Mouse (Mus musculus): Measurements from ENCODE around the gene Guca2a. TPM values are rescaled to one million over a fixed set of nuclear protein-coding genes. Genes with fewer than 3 reads are reported as not detected.

Gene Guca2a
- polyA plus RNA-seq, 1 experiment from 2014 or later: not detected

- H3K9me3 ChIP-seq (replicated peaks): peaks cover 13% of the 10 kb centered on the region; the same call in 1 of the 2 replicates
- ATAC-seq (ENCODE audit: low FRiP score): no peak
- H3K4me2 ChIP-seq (replicated peaks): no peak overlapping the region
- no peaks in the 10 kb centered on the region for H3K36me3 ChIP-seq
- H3K9ac ChIP-seq: no peak overlapping the region
- H3K4me1 ChIP-seq: no peaks in the 10 kb centered on the region
- H3K4me3 ChIP-seq: no peak overlapping the region
- 86% methylated on average over 1 of the region's 1 CpGs for WGBS
- no peak overlapping the region for H3K27ac ChIP-seq
- H3K27me3 ChIP-seq: no peaks in the 10 kb centered on the region; the same call in 1 of the 2 replicates
Measured at GRCm38 (mm10) chr4:119657011-119657410, 19.5 kb downstream of the Guca2a start.

- Histone ChIP-seq H3K9me3 (replicated peaks) (peaks cover 7% of the 10 kb centered on the region; the same call in 1 of the 2 replicates), H3K27me3 (no peaks in the 10 kb centered on the region; the same call in 1 of the 2 replicates), H3K27ac (no peak overlapping the region), H3K4me1 (no peaks in the 10 kb centered on the region), H3K36me3 (no peaks in the 10 kb centered on the region), H3K9ac (no peak overlapping the region), H3K4me3 (no peak overlapping the region), H3K4me2 (replicated peaks) (no peak overlapping the region)
- 50% methylated on average over 1 of the region's 2 CpGs for WGBS
- ATAC-seq (ENCODE audit: low FRiP score): no peak
Measured at GRCm38 (mm10) chr4:119658246-119658645, 20.7 kb downstream of the Guca2a start.

GRCm38 (mm10) chr4:119658731-119659130, 21.2 kb downstream of the Guca2a start, which contains the start of gene Guca2b:
TSS of gene Guca2b (minus strand) at chr4:119658954.
- Histone ChIP-seq H3K36me3 (no peaks in the 10 kb centered on the region), H3K4me1 (no peaks in the 10 kb centered on the region), H3K9me3 (replicated peaks) (peaks cover 2% of the 10 kb centered on the region; the same call in 1 of the 2 replicates), H3K4me3 (no peak within 1 kb of the TSS), H3K27ac (no peak within 1 kb of the TSS), H3K4me2 (replicated peaks) (no peak within 1 kb of the TSS), H3K27me3 (no peaks in the 10 kb centered on the region; the same call in 1 of the 2 replicates), H3K9ac (no peak within 1 kb of the TSS)
- 83% methylated on average over 4 of the region's 4 CpGs for WGBS
- no peak for ATAC-seq (ENCODE audit: low FRiP score)

GRCm38 (mm10) chr4:119660007-119660406, 22.5 kb downstream of the Guca2a start:
- no peak overlapping the region for H3K27ac ChIP-seq
- no peaks in the 10 kb centered on the region; the same call in 1 of the 2 replicates for H3K27me3 ChIP-seq
- H3K9me3 ChIP-seq (replicated peaks): no peaks in the 10 kb centered on the region
- H3K4me2 ChIP-seq (replicated peaks): no peak overlapping the region
- 83% methylated on average over 8 of the region's 8 CpGs for WGBS
- ATAC-seq (ENCODE audit: low FRiP score): no peak
- no peak overlapping the region for H3K4me3 ChIP-seq
- no peaks in the 10 kb centered on the region for H3K4me1 ChIP-seq
- no peak overlapping the region for H3K9ac ChIP-seq
- no peaks in the 10 kb centered on the region for H3K36me3 ChIP-seq

GRCm38 (mm10) chr4:119662151-119662550, 24.6 kb downstream of the Guca2a start:
- ATAC-seq (ENCODE audit: low FRiP score): no peak
- Histone ChIP-seq H3K4me3 (no peak overlapping the region), H3K27me3 (no peaks in the 10 kb centered on the region; the same call in 1 of the 2 replicates)

GRCm38 (mm10) chr4:119662976-119663375, 25.5 kb downstream of the Guca2a start:
- Histone ChIP-seq H3K9me3 (replicated peaks) (no peaks in the 10 kb centered on the region), H3K27me3 (no peaks in the 10 kb centered on the region; the same call in 1 of the 2 replicates), H3K4me3 (no peak overlapping the region), H3K9ac (no peak overlapping the region), H3K36me3 (no peaks in the 10 kb centered on the region), H3K4me2 (replicated peaks) (no peak overlapping the region), H3K27ac (no peak overlapping the region), H3K4me1 (no peaks in the 10 kb centered on the region; the same call in 1 of the 2 replicates)
- ATAC-seq (ENCODE audit: low FRiP score): no peak
- 90% methylated on average over 7 of the region's 7 CpGs for WGBS

More at GRCm38 (mm10) chr4:119662151-119662550, 24.6 kb downstream of the Guca2a start:
- no peak overlapping the region for H3K4me2 ChIP-seq (replicated peaks)
- no peaks in the 10 kb centered on the region for H3K36me3 ChIP-seq
- no peaks in the 10 kb centered on the region; the same call in 1 of the 2 replicates for H3K4me1 ChIP-seq
- H3K9ac ChIP-seq: no peak overlapping the region
- no peaks in the 10 kb centered on the region for H3K9me3 ChIP-seq (replicated peaks)
- 73% methylated on average over 4 of the region's 4 CpGs for WGBS
- no peak overlapping the region for H3K27ac ChIP-seq

- no peak for ATAC-seq (ENCODE audit: low FRiP score)
- no peak overlapping the region for H3K4me3 ChIP-seq
- 93% methylated on average over 14 of the region's 14 CpGs for WGBS
- H3K4me1 ChIP-seq: no peaks in the 10 kb centered on the region; the same call in 1 of the 2 replicates
- H3K27ac ChIP-seq: no peak overlapping the region
- H3K9me3 ChIP-seq (replicated peaks): no peaks in the 10 kb centered on the region
- no peaks in the 10 kb centered on the region; the same call in 1 of the 2 replicates for H3K27me3 ChIP-seq
- no peak overlapping the region for H3K9ac ChIP-seq
- H3K4me2 ChIP-seq (replicated peaks): no peak overlapping the region
- no peaks in the 10 kb centered on the region for H3K36me3 ChIP-seq
Measured at GRCm38 (mm10) chr4:119663409-119664095, 26.0 kb downstream of the Guca2a start.

- Histone ChIP-seq H3K4me3 (no peak overlapping the region), H3K4me2 (replicated peaks) (no peak overlapping the region), H3K9me3 (replicated peaks) (no peaks in the 10 kb centered on the region), H3K4me1 (peaks cover 6% of the 10 kb centered on the region), H3K27me3 (no peaks in the 10 kb centered on the region), H3K27ac (no peak overlapping the region), H3K36me3 (no peaks in the 10 kb centered on the region), H3K9ac (no peak overlapping the region)
- WGBS: 88% methylated on average over 2 of the region's 2 CpGs
- ATAC-seq (ENCODE audit: low FRiP score): no peak
Measured at GRCm38 (mm10) chr4:119665166-119665565, 27.7 kb downstream of the Guca2a start.

GRCm38 (mm10) chr4:119666116-119666515, 28.6 kb downstream of the Guca2a start:
- 34% methylated on average over 8 of the region's 8 CpGs for WGBS

GRCm38 (mm10) chr4:119667454-119667853, 29.9 kb downstream of the Guca2a start:
- Histone ChIP-seq H3K27ac (no peak overlapping the region), H3K9ac (no peak overlapping the region), H3K4me1 (peaks cover 8% of the 10 kb centered on the region), H3K4me2 (replicated peaks) (no peak overlapping the region), H3K9me3 (replicated peaks) (no peaks in the 10 kb centered on the region), H3K36me3 (no peaks in the 10 kb centered on the region), H3K4me3 (no peak overlapping the region), H3K27me3 (no peaks in the 10 kb centered on the region)
- ATAC-seq (ENCODE audit: low FRiP score): peak; percentile 3; the same call in 1 of the 2 replicates
- 29% methylated on average over 5 of the region's 5 CpGs for WGBS

More at GRCm38 (mm10) chr4:119666116-119666515, 28.6 kb downstream of the Guca2a start:
- ATAC-seq (ENCODE audit: low FRiP score): no peak
- H3K9me3 ChIP-seq (replicated peaks): no peaks in the 10 kb centered on the region
- peaks cover 8% of the 10 kb centered on the region for H3K4me1 ChIP-seq
- H3K27ac ChIP-seq: no peak overlapping the region
- no peaks in the 10 kb centered on the region for H3K36me3 ChIP-seq
- no peak overlapping the region for H3K4me3 ChIP-seq
- H3K4me2 ChIP-seq (replicated peaks): no peak overlapping the region
- H3K27me3 ChIP-seq: no peaks in the 10 kb centered on the region
- no peak overlapping the region for H3K9ac ChIP-seq

GRCm38 (mm10) chr4:119668185-119668584, 30.7 kb downstream of the Guca2a start:
- ATAC-seq (ENCODE audit: low FRiP score): no peak

GRCm38 (mm10) chr4:119668596-119668995, 31.1 kb downstream of the Guca2a start:
- Histone ChIP-seq H3K36me3 (no peaks in the 10 kb centered on the region), H3K4me2 (replicated peaks) (no peak overlapping the region), H3K4me3 (no peak overlapping the region), H3K27ac (no peak overlapping the region), H3K4me1 (peaks cover 8% of the 10 kb centered on the region), H3K9ac (no peak overlapping the region), H3K27me3 (no peaks in the 10 kb centered on the region), H3K9me3 (replicated peaks) (no peaks in the 10 kb centered on the region)
- WGBS: 74% methylated on average over 4 of the region's 4 CpGs
- ATAC-seq (ENCODE audit: low FRiP score): no peak

More at GRCm38 (mm10) chr4:119668185-119668584, 30.7 kb downstream of the Guca2a start:
- H3K27ac ChIP-seq: no peak overlapping the region
- 90% methylated on average over 3 of the region's 3 CpGs for WGBS
- H3K27me3 ChIP-seq: no peaks in the 10 kb centered on the region
- H3K4me3 ChIP-seq: no peak overlapping the region
- H3K4me1 ChIP-seq: peaks cover 8% of the 10 kb centered on the region
- H3K4me2 ChIP-seq (replicated peaks): no peak overlapping the region
- no peaks in the 10 kb centered on the region for H3K36me3 ChIP-seq
- H3K9ac ChIP-seq: no peak overlapping the region
- no peaks in the 10 kb centered on the region for H3K9me3 ChIP-seq (replicated peaks)
